Mouse (Mus musculus) 416B (cell line): ENCODE data around the gene Sh3pxd2b.

ENCODE experiments used
- DNase-seq: peaks from one replicate; pipeline ENCODE4 v3.0.0; 2011; ENCODE audit warnings: low read depth

The Sh3pxd2b gene

GRCm38 (mm10) chr11:32340476-32341473 is 6.8 kb upstream of the Sh3pxd2b start:
- DNase-seq: peak; percentile 61

DNA sequence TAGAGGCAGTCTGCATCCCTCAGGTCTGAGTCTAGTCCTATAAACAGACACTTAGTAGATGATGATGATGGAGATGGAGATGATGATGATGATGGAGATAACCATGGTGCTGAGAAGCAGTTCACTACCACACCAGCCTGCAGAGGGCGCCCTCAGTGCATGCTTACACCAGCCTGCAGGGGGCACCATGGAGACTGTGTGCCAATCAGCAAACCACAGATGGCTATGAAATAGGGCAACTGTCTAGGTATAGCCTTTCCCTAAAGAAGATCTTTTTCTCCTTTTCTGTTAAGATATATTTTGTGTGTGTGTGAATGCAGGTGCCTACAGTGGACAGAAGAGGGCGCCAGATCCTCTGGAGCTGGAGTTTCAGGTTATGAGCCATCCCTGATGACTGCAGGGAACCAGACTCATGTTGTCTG is 4.8 kb upstream of the Sh3pxd2b start:
- peak; percentile 65 for DNase-seq

GRCm38 (mm10) chr11:32343350-32343749 is 4.3 kb upstream of the Sh3pxd2b start:
- DNase-seq: no peak

GRCm38 (mm10) chr11:32345504-32346297 is 1.9 kb upstream of the Sh3pxd2b start:
- DNase-seq: peak; percentile 20

GRCm38 (mm10) chr11:32347264-32347606 is 385 bp upstream of the Sh3pxd2b start:
- no peak for DNase-seq

- no peak for DNase-seq
Measured at GRCm38 (mm10) chr11:32348433-32349283, 1.0 kb downstream of the Sh3pxd2b start.

- DNase-seq: no peak
Measured at GRCm38 (mm10) chr11:32349284-32349953, 1.8 kb downstream of the Sh3pxd2b start.

DNA sequence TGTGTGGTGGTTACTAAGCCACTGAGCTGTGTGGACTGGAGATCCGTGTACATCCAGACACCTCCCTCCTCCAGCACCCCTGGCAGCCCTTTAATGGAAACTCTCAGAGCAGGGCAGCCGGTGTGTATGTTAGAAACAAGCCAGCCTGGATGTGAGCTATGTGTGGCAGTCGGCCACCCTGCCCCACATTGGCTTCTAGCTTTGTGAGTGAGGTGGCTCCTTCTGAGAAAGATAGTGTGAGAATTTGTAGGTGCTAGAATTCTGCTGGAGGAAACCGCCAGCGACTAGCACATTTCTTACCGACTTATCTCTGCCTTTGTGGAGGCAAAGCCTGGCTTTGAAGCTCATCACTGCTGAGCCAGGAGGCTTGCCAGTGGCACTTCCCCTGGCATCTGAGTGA is 5.3 kb downstream of the Sh3pxd2b start:
- DNase-seq: no peak

GRCm38 (mm10) chr11:32355377-32355776 is 7.8 kb downstream of the Sh3pxd2b start:
- DNase-seq: peak; percentile 44

DNA sequence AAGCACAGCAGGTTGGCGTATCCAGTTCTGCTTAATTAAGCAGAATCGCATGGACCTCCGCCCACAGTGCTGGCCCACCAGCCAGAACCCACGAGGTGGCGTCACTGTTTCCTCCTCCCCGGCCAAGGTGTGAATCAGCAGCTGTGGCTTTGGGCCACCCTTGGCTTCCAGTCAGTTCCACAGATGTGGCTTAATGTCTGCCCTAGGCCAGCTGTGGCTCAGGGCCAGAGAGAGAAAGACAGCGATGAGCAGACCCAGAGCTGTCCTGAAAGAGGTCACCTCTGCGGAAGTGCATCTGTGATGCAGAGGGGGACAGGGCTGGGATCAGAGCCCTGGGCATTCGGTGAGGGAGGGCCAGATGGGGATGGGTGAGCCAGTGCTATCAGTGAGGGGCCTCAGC is 10.1 kb downstream of the Sh3pxd2b start:
- DNase-seq: peak; percentile 74

DNA sequence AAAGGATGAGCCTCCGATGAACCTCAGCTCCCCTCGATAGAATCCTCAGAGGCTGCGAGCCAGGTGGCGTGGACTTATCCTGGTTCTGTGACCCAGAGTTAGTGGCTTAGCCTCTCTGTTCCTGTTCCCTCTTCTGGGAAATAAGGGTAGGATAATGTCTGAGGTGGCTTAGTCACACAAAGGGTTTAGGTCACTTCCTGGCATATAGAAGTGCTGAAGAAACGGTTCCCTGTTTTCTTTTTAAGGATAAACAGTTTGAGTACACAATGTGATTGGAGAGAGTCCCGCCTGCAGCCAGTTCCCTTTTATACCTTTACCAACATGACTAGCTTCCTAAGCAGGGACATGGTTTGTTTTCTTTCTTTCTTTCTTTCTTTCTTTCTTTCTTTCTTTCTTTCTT is 10.8 kb downstream of the Sh3pxd2b start:
- peak; percentile 19 for DNase-seq

DNA sequence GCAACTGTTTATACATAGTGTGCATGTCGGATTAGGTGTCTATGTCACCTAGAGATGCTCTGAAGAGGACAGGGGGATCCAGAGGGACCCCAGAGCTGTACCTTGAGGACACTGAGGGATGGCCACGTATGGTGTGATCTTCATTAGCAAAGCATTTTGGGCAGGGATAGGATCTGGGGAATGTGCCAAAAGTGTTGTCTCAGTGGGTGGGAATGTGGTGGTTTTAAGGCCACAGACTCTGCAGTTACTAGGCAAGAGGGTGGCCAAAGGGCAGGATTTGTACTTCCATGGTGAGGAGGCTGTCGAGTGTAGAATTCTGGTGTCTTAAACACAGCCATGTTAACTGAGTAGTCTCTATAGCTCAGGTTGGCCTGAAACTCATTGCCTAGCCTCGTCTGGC is 11.9 kb downstream of the Sh3pxd2b start:
- no peak for DNase-seq

- no peak for DNase-seq
Measured at GRCm38 (mm10) chr11:32361774-32362173, 14.2 kb downstream of the Sh3pxd2b start.

DNA sequence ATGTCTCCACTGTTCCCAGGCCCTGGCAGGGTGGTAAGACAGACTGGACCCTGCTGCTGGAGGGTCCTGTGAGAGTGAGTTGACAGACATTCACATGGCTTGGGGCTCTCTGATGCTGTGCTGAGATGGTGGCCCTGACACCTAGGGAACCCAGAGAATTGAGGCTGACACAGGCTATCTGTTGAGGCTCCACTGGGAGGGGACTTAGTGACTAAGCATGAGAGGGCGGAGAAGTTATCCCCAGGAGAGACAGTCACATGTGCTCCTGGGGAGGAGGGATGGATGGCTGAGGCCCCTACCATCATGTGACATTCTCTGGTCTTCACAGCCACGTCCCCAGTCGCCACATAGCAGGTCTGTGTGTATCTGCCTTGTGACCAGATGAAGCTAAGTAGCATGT is 15.6 kb downstream of the Sh3pxd2b start:
- no peak for DNase-seq

DNA sequence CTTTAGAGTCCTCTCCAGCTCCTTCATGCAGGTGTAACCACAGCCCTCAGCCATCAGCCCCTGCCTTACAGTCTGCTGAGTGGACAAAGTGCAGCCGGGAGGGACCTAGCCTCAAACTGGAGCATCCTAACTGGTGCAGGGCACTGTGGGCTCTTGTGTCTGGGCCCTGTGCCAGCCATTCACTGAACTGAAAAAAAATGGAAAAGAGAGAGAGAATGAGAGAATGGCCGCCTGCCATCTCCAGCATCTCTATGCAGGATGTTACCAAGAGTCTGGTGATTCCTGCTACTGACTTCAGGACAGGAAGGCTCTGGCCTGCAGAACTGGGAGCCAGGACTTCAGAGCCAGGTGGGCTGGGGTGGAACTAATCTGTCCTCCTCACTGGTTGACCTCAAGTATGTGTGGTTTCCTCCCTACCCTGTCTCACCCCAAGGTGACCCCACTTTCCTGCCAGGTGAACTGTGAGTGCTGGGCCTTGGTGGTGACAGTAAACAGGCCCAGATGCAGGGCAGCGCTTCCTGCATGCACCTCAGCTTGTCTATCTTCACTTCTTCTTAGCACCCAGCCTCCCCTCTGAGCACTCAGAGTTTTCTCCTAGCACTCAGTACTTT is 16.1 kb downstream of the Sh3pxd2b start:
- no peak for DNase-seq

- DNase-seq: no peak
Measured at GRCm38 (mm10) chr11:32364375-32364774, 16.8 kb downstream of the Sh3pxd2b start.

- no peak for DNase-seq
Measured at GRCm38 (mm10) chr11:32365498-32365897, 17.9 kb downstream of the Sh3pxd2b start.

GRCm38 (mm10) chr11:32367056-32367455 is 19.4 kb downstream of the Sh3pxd2b start:
- no peak for DNase-seq

DNA sequence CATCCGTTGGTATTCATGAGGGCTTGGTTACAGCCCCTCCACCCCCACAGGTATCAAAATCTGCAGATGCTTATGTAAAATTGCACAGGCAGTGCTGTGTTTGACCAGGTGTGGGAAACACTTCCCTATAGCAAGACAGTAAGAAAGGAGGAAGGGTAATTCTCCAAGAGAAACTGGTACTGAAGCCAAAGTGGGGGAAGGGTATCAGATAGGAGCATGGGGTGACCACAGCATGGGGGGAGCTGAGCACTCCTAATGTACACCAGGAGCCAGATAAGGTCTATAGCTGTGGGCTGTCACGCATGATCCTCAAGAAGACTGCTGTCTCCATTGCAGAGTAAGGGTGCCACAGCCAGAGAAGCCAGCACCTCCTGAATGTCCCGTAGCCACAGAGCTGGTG is 21.4 kb downstream of the Sh3pxd2b start:
- DNase-seq: no peak

GRCm38 (mm10) chr11:32370881-32371280 is 23.3 kb downstream of the Sh3pxd2b start:
- no peak for DNase-seq
